Mouse (Mus musculus): ENCODE results near the gene Slc35b2.

Slc35b2 gene

GRCm38 (mm10) chr17:45584096-45584896 lies 20.6 kb downstream of the Slc35b2 start:
- DNase-seq (ENCODE audit: low spot score) = no peak

GRCm38 (mm10) chr17:45584939-45585678 lies 21.4 kb downstream of the Slc35b2 start:
- peak; percentile 55 for DNase-seq (ENCODE audit: low spot score)

GRCm38 (mm10) chr17:45585725-45586448 lies 22.2 kb downstream of the Slc35b2 start:
- no peak for DNase-seq (ENCODE audit: low spot score)

- DNase-seq (ENCODE audit: low spot score) = no peak
These were observed 22.8 kb downstream of the Slc35b2 start for GRCm38 (mm10) chr17:45586449-45586837.

- DNase-seq (ENCODE audit: low spot score) = no peak
These were observed 24.7 kb downstream of the Slc35b2 start for GRCm38 (mm10) chr17:45588370-45588769.

GRCm38 (mm10) chr17:45589236-45589635 lies 25.6 kb downstream of the Slc35b2 start:
- no peak for DNase-seq (ENCODE audit: low spot score)

- DNase-seq (ENCODE audit: low spot score) = no peak
These were observed 26.2 kb downstream of the Slc35b2 start for GRCm38 (mm10) chr17:45589844-45590243.

DNA sequence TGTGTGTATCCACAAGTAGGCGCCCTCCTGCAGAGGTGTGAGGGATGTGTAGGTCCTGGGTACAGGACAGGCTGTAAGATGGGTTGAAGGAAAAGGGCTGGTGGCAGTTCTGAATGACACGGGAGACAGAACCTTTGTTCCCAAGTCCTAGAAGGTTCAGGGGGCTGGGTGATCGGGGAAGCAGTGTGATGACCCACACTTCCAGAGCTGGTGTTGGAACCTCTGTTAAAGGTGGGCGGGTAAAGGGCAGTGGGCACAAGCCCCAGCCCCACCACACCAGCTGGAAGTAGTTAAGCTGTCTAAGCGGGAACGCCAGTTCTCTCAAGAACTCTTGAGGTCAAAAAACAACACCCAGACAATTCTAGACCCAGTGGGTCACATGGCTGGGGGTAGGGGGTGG lies 26.7 kb downstream of the Slc35b2 start:
- DNase-seq (ENCODE audit: low spot score) = no peak

- DNase-seq (ENCODE audit: low spot score) = no peak
These were observed 28.3 kb downstream of the Slc35b2 start for GRCm38 (mm10) chr17:45591701-45592605.

DNA sequence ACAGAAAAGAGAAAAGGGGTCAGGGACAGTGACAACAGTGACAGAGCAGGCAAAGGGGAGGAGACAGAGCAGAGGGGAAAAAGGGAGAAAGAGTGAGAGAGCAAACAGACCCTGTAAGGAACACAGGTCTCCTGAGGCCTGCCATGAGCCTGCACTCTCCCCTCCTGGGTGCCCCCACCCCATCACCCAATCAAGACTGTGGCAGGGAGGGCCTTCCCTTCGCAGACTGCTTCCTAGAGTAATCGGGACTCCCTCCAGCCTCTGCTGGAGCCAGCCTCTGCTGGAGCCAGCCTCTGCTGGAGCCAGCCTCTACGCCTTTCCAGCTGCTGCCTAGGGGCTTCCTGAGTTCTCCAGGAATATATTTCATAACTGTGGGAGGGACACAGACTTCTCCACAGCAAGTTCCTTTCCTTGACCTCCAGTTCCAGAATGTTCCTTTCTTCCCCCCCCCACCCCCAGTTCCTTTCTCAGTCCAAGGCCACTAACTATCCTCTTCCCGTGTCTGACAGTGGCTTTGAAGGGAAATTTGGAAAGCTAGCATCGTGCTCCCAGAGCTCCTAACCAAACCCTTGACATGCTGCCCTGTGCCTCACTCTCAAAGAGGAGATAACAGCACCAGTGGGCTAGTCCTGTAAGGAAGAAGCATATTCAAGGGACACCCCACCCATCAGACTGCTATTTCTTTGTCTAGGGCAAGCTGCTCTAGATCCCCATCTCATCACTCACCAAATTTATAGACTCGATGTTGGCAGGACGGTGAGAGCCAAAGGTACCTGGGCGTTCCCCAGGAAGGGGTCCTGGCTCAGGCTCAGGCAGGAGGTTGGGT lies 29.1 kb downstream of the Slc35b2 start:
- no peak for DNase-seq (ENCODE audit: low spot score)

DNA sequence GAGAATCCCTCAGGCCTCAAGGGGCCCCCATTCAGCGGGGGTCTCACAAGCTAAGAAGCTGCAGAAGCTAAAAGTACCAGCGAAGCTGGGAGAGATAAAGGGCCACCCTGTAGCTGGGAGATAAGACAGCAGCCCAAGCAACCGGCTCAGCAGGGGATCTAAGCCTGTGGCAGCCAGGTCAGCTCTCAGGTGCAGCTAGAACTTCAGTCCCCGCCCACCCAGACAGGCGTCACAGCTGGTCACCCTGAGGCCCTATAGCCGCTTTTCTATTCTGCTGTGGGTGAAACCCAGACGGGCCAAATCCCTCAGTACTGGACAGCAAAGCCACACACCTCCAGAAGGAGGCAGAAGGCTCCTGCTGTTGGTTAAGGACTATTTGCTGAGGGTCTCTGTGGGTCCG lies 29.8 kb downstream of the Slc35b2 start:
- no peak for DNase-seq (ENCODE audit: low spot score)

DNA sequence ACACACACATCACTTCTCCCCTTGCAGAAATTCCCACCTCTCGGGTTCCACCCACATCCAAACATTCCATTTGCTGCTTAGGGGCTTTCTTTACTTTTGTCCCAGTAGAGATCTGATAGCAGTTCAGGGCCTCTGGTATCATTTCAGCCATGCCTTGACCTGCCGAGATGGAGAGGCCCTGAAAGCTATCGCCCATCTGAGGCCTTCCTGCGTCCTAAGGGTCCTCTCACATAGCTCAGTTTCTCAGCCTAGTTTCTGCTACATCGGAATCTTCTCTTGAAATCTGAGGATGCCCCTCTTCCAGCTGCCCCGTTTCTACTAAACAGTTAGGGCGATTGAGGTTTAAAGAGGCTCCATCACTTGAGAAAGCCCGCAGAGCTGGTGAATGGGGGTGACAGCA lies 30.5 kb downstream of the Slc35b2 start:
- no peak for DNase-seq (ENCODE audit: low spot score)

GRCm38 (mm10) chr17:45594881-45595735 lies 31.4 kb downstream of the Slc35b2 start:
- no peak for DNase-seq (ENCODE audit: low spot score)

- DNase-seq (ENCODE audit: low spot score) = no peak
These were observed 32.2 kb downstream of the Slc35b2 start for GRCm38 (mm10) chr17:45595736-45596390.

GRCm38 (mm10) chr17:45596631-45597396 lies 33.1 kb downstream of the Slc35b2 start:
- DNase-seq (ENCODE audit: low spot score) = no peak

- no peak for DNase-seq (ENCODE audit: low spot score)
These were observed 34.1 kb downstream of the Slc35b2 start for GRCm38 (mm10) chr17:45597787-45598186.

- DNase-seq (ENCODE audit: low spot score) = no peak
These were observed 34.7 kb downstream of the Slc35b2 start for GRCm38 (mm10) chr17:45598376-45598775.

DNA sequence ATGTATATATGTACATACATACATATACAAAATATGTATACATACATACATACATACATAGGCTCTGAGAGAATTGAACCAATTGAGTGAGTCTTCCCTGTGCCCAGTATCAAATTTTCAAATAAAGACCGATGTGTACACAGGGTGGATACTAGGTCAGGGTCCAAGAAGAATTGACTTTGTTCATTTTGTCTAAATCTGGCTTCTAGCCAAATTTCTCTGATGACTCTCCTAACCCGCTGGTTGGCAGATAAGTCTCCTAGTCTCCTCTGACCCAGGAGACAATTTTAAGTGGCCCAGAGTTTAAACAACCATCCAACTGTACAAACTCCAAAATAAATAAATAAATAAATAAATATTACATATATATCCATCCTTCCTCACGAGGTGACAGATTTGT lies 35.2 kb downstream of the Slc35b2 start:
- DNase-seq (ENCODE audit: low spot score) = no peak
